Mouse (Mus musculus) gastrocnemius, postnatal 10 days (tissue): Measurements from ENCODE around the gene Kcnh2. TPM values are rescaled to one million over a fixed set of nuclear protein-coding genes. Genes with fewer than 3 reads are reported as not detected.

Source experiments
- DNase-seq: peaks from one replicate; pipeline ENCODE4 v3.0.0; 2021; ENCODE audit warnings: mixed read lengths
- total RNA-seq, 2 experiments: library from RNA; stranded (reverse); gene quantifications; 2 replicates each; pipeline ENCODE4 v1.2.3; 2021

Gene Kcnh2
- total RNA-seq, 2 experiments from 2014 or later, result 5.4 to 10.8 TPM

- no peak for DNase-seq
Observed at GRCm38 (mm10) chr5:24379501-24379900, 28.1 kb upstream of the Kcnh2 start.

DNA sequence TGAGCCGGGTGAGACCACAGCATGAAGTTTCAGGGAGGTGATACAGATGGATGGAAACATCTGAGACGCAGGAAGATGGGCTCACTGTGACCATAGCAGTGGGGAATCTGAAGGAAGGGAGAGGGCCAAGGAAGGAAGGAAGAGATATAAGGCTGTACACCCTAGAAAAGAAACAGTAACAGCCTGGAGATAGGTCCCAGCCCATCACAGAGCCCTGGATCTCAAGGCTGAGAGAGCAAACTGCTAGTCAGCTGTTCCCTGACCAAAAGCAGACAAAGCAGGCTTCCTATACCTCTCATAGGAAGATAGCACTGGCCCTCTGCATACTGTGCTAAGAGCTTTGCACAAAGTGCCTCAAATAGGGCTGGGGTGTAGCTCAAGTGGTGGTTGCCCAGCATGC lies 27.3 kb upstream of the Kcnh2 start:
- no peak for DNase-seq

GRCm38 (mm10) chr5:24374666-24375328 lies 23.4 kb upstream of the Kcnh2 start:
- DNase-seq, result no peak

DNA sequence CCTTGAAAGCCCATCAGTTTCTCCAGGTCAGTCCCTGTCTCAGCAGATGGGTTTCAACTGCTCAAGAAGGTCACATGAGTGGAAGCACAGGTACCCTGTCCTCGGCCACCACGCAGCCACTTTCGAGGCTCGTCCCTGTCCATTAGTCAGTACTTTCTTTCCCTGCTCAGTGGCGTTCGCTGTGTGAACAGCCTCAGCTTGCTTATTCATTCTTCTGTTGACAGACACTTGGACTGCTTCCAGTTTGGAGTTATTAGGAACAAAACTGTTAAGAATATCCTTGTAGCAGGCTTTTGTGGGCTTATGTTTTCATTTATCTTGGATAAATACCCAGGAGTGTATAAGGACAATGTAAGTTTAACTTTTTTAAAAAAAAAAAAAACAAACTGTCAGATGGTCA lies 22.8 kb upstream of the Kcnh2 start:
- no peak for DNase-seq

DNA sequence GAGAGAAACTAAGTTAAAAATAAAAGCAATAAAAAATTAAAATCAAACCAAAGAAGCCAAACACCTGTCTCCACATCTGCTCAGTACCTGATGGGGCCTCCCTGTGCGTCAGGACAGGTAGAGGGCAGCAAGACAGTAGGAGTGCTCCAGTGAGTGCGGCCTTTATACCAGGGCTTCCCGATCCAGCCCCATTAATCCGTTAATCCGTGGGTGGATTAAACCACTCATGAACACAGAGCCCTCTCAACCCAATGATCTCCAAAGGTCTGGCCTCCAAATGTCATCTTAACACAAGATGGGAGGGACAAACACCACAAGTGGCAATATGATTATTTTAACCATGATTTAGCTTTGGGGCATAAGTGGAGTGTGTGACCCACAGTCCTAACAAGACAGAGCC lies 22.4 kb upstream of the Kcnh2 start:
- no peak for DNase-seq

GRCm38 (mm10) chr5:24369767-24370166 lies 18.4 kb upstream of the Kcnh2 start:
- no peak for DNase-seq

DNA sequence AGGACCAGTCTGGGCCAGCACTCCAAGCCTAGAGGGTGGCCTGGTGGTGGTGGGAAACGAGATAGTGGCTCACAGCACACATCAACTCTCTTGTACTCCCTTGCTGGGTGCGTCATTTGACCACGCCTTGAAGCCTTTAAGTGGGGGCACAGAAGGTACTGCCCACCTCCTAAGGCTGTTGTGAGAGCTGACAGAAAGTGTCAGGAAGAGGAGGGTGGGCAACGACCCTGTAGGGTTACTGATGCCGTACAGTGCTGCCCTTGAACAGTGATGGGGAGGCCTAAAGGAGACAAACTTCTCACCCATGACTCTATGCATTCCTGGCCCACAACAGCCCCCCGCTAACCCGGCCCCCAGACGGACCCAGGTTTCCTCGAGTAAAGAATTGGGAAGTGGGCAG lies 15.0 kb upstream of the Kcnh2 start:
- DNase-seq, result no peak

GRCm38 (mm10) chr5:24365528-24365927 lies 14.1 kb upstream of the Kcnh2 start:
- DNase-seq, result no peak

DNA sequence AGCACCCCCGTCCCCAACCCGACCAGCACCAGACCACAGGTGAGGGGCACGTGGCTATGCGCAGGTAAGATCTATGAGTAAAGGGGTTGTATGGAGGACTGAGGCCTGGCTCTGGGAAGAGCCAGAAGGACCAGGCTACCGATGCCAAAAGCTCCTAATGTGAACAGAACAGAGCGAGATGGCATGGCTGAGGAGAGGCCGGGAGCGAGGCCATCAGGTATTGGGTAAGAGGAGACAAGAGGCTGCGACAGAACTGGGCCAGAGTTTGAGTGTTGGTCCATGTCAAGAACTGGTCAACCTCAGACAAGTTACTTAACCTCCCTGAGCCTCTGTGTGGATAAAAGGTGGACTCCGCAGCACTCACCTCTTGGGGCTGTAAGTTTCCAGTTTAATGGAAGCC lies 13.6 kb upstream of the Kcnh2 start:
- DNase-seq, result no peak

- DNase-seq, result peak; percentile 34
Observed at GRCm38 (mm10) chr5:24364508-24364907, 13.1 kb upstream of the Kcnh2 start, which contains the start of gene Nos3. Gene Nos3, plus strand, starts transcription at chr5:24364810.

- no peak for DNase-seq
Observed at GRCm38 (mm10) chr5:24364061-24364460, 12.7 kb upstream of the Kcnh2 start.

DNA sequence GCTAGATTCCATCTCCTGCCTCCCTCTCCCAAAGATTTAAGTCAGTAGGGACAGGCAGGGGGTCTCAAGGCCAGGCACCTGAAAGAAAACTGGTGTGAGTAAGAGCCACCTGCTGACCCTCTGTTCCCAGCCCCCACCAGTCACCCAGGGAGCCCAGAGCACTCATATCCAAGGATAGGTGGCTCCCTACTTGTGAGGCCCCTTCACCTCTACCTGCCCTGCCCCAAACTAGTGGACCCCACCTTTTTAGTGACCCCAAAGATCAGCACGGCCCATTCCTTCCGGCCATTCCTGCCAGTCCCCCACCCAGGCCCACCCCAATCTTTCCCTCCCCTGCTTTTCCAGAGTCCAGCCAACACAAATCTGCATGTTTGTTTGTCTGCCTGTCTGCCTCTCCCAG lies 12.1 kb upstream of the Kcnh2 start:
- no peak for DNase-seq

DNA sequence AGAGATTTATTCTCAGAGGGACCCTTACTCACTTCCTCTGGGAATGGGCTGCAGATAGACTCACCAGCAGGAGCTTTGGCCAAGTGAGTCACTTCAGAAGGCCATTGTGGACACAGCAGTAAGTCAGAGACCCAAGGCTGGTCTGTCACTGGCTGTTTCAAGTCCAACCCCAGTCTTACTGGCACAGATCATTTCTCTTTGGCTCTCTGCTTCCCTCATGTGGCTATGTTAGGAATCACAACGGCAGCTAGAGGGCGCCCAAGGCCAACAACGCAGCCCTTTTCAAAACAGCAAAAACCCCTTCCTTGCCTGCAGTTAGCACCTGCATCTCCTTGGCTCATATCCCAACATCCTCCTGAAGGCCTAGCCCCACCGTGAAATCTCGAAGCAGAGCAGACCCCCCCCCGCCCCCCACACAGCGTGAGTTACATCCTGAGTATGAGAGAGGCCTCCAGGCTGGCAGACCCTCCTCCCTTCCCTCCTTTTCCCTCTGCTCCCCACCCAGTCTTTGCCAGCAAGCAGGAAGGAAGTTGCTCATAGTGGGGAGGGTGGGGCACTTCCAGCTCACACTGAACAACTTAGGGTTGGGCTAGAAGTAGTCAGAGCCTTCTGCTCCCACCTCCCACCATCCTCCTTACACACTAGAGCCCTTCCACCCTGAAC lies 9.5 kb upstream of the Kcnh2 start:
- DNase-seq, result peak; percentile 78

- DNase-seq, result peak; percentile 79
Observed at GRCm38 (mm10) chr5:24357461-24357860, 6.1 kb upstream of the Kcnh2 start.

DNA sequence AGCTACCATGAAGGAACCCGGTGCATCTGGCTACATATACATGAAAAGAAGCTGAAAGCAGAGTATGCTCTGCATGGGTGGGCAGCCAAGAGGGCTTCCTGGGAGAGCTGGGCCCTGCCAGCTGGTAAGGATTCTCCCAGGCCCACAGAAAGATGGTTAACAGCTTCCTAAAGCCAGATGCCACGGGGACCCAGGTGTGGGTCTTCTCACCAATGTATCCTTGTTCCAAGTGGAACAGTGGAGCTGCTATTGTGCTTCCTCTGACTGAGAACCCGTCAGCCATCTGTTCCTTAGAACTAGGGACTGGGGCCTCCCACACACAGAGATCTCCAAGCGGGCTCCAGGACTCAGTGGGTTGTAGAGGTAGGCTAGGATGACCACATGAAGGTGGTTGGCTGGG lies 5.4 kb upstream of the Kcnh2 start:
- no peak for DNase-seq

DNA sequence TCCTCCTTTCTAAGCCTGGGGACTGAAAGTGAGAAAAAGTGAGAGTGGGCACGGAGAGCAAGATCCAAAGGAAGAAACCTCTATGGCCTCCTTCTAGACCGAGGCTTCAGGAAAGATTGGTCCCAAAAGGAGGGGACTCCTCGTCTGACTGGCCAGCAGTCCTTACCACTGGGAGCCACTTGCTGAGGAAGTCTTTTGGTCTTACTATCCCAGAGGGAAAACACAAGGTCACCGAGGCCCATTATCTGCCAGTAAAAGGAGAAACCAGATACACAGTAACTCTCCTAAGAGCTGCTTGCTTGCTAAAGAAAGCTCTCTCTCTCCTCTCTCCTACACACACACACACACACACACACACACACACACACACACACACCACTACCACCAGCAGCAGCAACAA lies 1.9 kb upstream of the Kcnh2 start:
- DNase-seq, result no peak

- DNase-seq, result peak; percentile 36
Observed at GRCm38 (mm10) chr5:24352251-24352859, 951 bp upstream of the Kcnh2 start.

- DNase-seq, result peak; percentile 78
Observed at GRCm38 (mm10) chr5:24351701-24352171, 332 bp upstream of the Kcnh2 start.

DNA sequence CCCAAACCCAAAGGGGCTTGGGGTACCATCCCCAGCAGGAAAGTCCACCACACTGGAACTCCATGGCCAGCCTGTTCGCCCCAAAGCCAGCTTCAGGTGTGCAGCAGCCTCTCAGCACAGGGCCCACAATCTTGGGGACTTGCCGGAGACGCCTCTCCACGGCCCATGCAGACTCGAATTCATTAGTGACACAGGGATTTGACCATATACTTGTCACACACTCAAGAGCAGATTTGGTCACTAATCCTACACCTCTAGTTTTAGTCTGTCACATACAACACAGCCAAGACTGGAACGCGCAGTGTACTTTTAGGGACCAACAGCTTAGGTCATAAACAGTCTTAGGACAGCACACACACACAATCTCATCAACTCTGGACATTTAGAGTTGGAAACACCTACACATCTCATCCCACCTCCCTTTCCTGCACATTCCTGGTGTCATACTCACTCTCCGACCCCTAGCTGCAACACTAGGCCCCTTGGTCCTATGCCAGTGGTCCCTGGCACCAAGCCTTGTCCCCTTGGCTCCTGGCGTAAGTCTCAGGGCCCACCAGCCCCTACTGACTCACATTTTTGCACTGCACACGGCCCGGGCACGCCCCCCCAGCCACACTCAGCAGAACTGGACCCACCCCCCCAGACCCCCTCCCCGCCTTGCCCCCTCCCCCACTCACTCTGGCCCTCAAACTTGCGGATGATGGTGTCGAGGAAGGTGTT lies 713 bp downstream of the Kcnh2 start:
- peak; percentile 30 for DNase-seq

- no peak for DNase-seq
Observed at GRCm38 (mm10) chr5:24350073-24350472, 1.3 kb downstream of the Kcnh2 start.

DNA sequence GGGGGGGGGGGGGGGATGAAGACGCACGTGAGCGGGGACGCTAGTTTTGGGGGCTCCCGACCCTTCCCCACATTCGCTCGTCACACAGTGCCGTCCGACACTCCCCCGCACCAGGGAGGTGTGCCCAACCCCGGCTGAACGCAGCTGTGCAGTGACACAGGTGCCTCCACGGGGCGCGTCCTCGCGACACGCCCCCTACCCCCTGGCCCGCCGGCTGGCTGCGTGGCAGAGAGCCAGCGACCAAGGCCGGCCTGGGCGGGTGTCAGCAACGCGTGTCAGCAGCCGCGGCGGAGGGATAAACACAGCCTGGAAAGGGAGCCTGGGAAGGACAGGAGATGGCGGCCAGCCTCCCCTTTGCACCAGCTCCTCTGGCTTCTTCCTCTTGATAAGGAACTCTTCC lies 2.9 kb downstream of the Kcnh2 start:
- peak; percentile 35 for DNase-seq

- DNase-seq, result peak; percentile 67
Observed at GRCm38 (mm10) chr5:24348128-24348527, 3.3 kb downstream of the Kcnh2 start.
